Mouse (Mus musculus) MEL (cell line): ENCODE measurements around the gene Sfrp5.

Experiments used
- E2F4 ChIP-seq: IDR thresholded peaks from 2 replicates; pipeline ENCODE4 v1.6.1; 2011; ENCODE audit warnings: low read depth, low read length, improper control_type of control experiment, borderline replicate concordance
- ETS1 ChIP-seq: IDR thresholded peaks from 2 replicates; pipeline ENCODE4 v1.6.1; 2012; ENCODE audit warnings: low read depth, mild to moderate bottlenecking, inconsistent platforms, low read length, improper control_type of control experiment, moderate library complexity
- GATA1 ChIP-seq: IDR thresholded peaks from 2 replicates; pipeline ENCODE4 v1.6.1; 2011; ENCODE audit warnings: low read depth, low read length, improper control_type of control experiment
- POLR2A ChIP-seq, 2 experiments: IDR thresholded peaks; 2 replicates each; pipeline ENCODE4 v1.6.1; 2011 to 2012; ENCODE audit warnings: low read length in 2 of 2, mild to moderate bottlenecking in 2 of 2, control low read depth in 1 of 2, improper control_type of control experiment in 1 of 2, low read depth in 1 of 2, moderate library complexity in 1 of 2; ENCODE audit not compliant: control insufficient read depth in 1 of 2, insufficient read depth in 1 of 2, poor library complexity in 1 of 2
- TBP ChIP-seq: IDR thresholded peaks from 2 replicates; pipeline ENCODE4 v1.8.0; 2011; ENCODE audit warnings: low read depth, low read length, improper control_type of control experiment

DNA sequence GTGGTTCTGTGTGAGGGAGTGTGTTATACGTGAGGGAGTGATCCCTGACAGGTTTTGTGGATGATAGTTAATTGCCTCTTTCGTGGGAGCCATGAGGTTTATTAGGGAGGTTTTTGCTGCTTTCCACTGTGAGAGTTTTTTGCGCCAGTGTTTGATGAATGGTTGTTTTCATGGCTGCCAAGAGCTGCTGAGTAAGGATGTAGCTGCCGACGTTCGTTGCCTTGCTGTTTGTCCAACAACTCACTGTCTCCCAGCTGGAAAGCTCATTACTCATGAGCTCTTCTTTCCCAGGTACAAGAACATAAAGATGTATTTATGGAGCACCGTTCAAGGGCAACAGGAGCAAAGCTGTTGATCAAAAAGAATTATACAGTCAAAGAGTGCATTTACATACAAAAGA is 37.9 kb downstream of the Sfrp5 start:
- TF ChIP-seq TBP = no peak
- TF ChIP-seq ETS1 = no peak
- no peak for TF ChIP-seq POLR2A (IDR thresholded peaks at IDR 0.05; ENCODE audit: control insufficient read depth in 1 of 2, insufficient read depth in 1 of 2, low read depth in 1 of 2, low read length in 2 of 2, poor library complexity in 1 of 2)
- no peak for TF ChIP-seq E2F4
- TF ChIP-seq GATA1 = no peak
